Mouse (Mus musculus): ENCODE results near the gene Inpp5b. TPM values are rescaled to one million over a fixed set of nuclear protein-coding genes. Genes with fewer than 3 reads are reported as not detected.

Inpp5b gene
- total RNA-seq, 2 experiments from 2014 or later = 8.7 to 9.4 TPM

DNA sequence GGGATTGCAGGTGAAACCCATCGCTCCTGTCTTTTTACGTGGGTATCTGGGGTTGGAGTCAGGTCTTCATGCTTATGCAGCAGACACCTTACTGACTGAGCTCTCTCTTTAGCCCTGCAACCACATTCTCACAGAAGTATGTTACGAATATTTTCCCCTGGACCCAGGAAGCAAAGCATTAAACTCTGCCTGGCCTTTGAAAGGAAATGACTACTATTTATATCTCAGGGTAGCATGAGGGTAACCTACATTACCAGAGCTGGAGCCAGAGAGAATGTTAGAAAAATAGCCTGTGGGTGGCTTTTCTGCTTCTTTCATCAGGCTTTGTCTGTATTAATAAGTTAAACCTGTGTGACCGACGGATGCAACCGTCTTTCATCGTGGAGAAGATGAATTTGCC, 13.9 kb downstream of the Inpp5b start:
- intact Hi-C loops (cut with DNase I; ENCODE audit: low total_unique reads) = no loop called here
- DNase-seq = no peak

DNA sequence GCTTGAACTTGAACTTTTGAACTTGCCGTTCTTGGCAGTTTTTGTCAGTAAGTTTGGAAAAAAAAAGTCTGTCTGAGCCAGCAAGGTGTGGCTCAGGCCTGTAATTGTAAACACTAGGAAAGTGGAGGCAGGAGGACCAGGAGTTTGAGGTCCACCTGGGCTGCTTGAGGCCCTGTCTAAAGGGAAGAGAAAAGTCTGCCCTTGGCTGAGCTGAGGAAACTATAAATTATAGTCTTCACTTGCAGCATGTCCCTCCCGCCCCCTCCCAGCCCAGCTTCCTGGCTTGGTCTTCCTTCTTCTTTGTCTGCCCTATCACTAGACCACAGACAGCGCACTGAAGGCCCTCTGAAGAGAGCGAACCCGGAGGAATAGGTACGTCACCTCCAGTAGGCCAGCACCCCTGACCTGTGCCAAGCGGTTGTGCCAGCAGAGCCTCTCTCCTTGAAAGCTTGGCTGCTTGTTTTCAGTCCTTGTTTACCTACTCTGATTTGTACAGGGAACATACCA, 17.7 kb downstream of the Inpp5b start:
- no peak for DNase-seq
- intact Hi-C loops (cut with DNase I; ENCODE audit: low total_unique reads) = no loop called here

DNA sequence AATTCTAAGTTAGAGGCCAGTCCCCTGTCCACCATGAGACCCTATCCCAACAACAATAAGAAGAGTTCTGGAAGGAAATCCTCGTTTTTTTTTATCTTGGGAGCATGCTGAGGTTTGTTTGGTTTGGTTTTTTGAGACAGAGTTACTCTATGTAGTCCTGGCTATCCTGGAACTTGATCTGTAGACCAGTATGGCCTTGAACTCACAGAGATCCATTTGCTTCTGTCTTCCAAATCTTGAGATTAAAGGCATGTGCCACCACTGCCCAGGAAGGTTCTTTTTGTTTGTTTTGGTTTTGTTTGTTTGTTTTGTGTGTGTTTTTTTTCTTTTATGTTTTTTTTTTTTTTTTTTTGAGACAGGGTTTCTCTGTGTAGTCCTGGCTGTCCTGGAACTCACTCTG, 19.6 kb downstream of the Inpp5b start:
- no peak for DNase-seq
- intact Hi-C loops (cut with DNase I; ENCODE audit: low total_unique reads) = loop anchor here (2.0 kb wide), 1 partner anchor 22 kb away; no protein-coding TSS in a partner anchor

DNA sequence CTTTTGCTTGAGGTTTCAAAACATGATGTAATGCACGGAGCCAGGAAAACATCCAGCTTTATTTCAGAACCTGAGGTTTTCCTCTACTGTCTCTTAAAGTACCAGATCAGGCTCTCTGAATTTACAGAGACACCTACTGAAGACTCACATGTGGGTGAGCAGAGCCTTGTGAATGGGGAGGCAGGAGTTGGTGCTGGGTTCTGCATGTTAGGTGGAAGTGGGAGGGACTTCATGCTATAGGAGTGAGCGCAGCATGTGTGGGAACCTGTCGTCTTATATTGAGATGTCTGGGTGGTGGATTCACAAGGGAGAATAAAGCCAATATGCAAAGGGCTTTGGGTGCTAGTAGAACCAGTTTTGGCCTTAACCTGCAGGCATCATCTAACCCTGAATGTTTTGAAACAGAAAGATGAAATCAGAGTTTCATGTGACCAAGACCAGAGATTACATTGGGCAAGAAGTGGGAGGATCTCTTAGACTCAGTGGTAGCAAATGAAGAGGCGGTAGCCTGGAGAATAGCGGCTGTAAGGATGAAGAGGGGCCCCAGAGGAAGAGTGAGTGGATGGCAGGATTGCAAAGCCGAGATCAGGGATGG, 21.3 kb downstream of the Inpp5b start:
- DNase-seq = no peak
- intact Hi-C loops (cut with DNase I; ENCODE audit: low total_unique reads) = no loop called here

DNA sequence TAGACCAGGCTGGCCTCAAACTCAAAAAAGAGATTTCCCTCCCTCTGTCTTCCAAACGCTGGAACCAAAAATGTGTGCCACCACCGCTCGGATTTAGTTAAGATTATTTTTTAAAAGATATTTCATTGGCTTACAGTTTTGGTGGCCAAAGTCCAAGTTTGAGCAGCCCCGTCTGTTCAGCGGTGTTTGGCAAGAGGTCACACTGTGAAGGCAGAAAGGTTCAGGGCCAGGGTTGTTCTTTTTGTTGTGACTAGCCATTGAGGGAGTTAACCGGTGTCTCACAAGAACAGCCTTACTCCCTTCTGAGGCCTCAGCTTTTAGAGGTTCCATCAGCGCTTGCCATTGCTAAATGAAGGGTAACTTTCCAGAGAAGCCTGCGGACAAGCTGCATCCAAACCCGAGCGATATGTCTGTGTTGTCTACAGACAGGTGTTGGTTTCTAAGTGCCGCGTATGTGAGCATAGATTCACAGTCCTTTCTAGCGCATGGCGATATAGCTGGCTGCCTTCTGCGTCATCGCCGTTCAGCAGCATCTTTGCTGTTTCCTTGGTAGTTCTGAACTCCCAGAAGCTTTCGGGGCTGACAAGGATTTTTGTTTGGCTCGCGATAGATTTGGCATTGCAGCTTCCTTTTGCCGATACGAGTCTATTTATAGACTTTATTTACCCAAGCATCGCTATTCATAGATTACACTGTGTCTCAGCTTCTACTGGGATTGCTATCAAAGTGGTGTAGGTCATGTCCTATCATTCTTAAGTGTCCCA, 24.3 kb downstream of the Inpp5b start:
- no peak for DNase-seq
- intact Hi-C loops (cut with DNase I; ENCODE audit: low total_unique reads) = no loop called here

DNA sequence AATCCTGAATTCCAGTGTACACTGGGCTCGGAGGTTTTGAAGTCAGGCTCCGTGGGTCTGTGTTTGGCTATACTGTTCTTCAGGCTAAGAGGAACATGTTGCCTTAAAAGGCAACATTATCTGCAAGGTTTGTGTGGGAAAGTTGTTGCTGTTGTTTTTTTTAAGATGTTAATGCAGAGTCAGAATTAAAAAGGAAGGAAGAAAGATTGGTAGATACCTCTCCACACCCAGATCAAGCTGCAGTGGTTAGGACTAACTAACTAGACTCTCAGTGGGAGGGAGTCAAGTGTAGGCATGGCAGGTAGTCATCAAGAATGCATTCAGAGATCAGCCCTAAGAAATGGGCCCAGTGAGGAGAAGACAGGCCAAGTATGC, 24.9 kb downstream of the Inpp5b start:
- DNase-seq = no peak
- intact Hi-C loops (cut with DNase I; ENCODE audit: low total_unique reads) = no loop called here

DNA sequence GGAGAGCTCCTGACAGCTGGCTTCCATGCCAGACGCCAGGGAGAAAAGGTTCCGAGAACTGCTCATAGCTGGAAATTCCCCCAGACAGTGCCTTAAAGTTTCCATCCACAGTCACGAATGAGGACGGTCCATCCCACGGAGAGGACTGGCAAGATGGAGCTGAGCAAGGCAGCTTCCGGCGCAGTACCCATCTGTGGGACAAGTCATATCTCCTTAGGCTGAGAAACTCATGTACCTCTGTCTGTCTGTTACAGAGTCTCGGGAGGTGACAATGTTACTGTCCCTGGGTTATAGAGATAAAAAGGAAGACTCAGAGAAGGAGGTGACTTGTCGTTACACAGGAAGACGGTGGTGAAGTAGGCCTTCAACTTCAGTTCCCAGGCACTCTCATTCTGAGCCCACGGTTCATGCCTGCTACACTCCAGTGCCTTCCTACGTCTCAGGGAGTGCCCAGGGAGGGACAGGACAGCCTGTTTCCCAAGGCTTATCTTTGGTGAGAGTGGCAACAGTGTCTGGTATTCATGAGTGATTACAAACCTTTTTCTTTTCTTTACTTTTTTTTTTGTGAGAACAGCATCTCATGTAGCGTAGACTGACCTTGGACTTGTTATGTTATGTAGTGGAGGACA, 27.4 kb downstream of the Inpp5b start:
- intact Hi-C loops (cut with DNase I; ENCODE audit: low total_unique reads) = no loop called here
- DNase-seq = no peak

DNA sequence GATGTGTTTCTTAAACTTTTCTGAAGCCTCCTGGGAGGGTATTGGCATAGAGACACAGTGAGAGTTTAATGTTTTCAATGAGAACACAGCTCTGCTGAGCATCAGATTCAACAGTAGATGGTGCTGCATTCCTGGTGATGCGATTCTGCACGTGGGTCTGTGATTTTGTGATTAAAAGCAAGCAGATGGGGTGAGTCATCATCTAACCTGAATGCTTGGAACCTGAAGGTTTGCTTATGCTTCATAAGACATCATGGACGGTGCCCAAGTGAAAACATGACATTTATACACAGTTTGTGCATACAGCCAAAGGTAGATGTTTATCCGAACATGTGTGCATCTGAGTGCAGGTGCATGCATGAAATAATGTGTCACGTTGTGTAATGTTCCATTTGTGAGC, 29.0 kb downstream of the Inpp5b start:
- no peak for DNase-seq
- intact Hi-C loops (cut with DNase I; ENCODE audit: low total_unique reads) = no loop called here

DNA sequence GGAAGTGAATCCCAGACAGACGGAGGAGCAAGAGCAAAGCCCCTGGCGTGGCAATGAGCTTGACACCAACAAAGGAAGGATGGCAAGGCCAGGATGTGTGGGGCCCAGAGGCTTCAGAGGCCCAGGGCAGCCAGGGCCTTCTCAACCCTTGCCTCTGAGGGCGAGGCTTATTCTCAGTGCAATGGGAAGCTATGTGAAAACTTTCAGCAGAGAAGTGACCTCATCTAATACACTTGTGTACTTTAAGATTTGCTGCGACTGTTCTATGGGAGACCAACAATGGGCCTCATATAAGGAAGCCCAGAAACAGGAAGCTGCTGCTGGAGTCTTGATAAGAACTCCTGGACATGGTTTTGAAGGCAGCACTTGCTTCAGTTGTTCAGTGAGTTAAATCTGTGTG, 30.5 kb downstream of the Inpp5b start:
- DNase-seq = no peak
- intact Hi-C loops (cut with DNase I; ENCODE audit: low total_unique reads) = no loop called here

DNA sequence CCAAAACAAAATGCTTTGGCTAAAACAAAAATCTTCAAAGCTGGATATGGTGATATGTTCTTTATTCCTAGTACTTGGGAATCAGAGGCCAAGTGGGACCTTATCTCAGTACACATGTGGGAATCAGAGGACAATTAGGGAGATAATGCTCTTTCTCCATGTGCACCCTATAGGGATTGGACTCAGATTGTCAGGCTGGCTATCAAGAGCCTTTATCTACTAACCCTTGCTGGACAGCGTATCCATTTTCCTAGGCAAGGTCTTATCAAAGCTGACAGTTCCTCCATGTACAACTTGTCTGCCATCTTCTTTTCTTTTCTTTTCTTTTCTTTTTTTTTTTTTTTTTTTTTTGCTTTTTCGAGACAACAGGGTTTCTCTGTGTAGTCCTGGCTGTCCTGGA, 31.8 kb downstream of the Inpp5b start:
- intact Hi-C loops (cut with DNase I; ENCODE audit: low total_unique reads) = no loop called here
- DNase-seq = no peak

DNA sequence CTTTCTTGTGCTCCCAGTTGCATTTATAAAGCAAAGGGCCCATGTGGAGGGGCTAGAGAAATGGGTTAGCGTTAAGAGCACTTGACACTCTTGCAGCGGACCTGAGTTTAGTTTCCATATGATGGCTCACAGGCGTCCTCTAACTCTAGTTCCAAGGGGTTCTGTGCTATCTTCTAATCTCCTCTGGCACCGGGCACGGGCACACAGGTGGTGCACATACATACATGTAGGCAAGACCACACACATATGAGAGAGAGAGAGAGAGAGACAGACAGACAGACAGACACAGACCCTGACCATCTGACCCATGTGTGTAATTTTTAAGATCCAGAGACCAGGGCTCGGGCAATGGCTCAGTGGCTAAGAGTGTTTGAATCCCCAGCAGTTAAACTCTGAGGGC, 32.3 kb downstream of the Inpp5b start:
- intact Hi-C loops (cut with DNase I; ENCODE audit: low total_unique reads) = no loop called here

DNA sequence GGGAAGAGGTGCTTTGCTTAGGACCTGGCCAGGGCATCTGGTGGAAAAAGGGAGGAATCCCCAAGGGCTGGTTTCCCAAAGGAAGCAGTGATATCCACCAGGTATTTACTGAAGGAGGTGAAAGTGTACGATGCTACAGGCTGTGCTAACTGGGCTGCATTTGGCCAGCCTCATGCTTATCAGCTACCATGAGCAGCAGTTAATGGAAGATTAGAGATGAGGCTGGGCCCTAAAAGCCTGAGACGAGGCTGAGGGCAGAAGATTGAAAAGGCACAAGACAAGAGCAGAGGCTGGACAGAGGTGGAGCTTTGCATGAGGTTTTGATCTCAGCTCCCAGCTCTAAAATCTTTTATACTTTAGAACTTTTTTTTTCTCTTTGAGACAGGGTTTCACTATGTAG, 32.8 kb downstream of the Inpp5b start:
- DNase-seq = no peak
- intact Hi-C loops (cut with DNase I; ENCODE audit: low total_unique reads) = no loop called here

More for the DNA sequence above, 32.3 kb downstream of the Inpp5b start:
- no peak for DNase-seq

DNA sequence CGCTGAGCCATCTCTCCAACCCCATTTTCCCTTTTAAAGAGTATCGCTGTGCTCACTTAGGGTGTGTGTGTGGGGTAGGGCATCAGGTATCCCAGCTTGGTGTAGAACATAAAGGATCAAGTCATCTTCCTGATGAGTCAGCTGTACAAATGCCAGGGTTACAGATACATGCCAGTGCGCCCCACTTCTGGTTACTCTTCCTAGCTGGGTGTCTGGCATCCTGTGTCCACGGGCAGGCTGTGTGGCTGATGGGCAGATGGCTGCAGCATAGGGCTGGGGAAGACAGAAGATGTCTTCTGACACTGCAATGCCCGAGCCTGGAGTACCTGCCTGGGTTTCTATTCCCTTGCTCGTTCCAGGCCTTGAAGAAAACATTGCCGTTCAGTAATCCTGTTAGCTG, 39.7 kb downstream of the Inpp5b start:
- intact Hi-C loops (cut with DNase I; ENCODE audit: low total_unique reads) = no loop called here
- no peak for DNase-seq

DNA sequence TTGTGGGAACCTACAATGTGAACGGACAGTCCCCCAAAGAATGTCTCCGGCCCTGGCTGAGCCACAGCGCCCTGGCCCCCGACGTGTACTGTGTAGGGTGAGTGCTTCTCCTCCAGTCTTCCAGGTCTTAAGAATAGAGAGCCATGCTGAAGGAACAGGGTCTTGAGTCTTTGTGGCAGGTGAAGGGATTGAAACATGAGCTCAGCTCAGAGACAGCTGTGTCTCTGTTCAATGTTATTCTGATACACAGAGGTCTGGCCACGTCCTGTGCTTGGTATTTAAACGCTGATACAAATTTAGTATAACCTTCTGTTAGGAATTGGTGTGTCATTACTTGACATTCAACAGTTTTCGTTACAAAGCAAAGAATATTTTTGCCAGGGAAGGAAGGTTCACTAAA, 40.7 kb downstream of the Inpp5b start:
- no peak for DNase-seq
- intact Hi-C loops (cut with DNase I; ENCODE audit: low total_unique reads) = no loop called here

DNA sequence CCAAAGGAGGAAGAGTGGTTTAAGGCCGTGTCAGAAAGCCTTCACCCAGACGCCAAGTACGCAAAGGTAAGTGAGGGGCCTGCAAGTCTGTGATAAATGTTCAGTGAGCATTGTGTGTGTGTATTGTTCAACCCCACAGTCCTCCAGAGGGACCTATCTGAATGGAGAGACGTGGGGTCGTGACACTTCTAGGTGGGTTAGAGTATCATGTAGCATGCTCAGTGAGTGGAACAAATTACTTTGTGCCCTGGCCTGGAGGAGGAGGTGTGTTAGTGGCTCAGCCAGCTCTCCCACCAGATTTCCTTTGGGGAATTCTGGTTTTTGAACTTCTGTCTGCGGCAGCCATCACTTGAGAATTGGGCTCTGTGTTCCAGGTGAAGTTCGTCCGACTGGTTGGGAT, 42.3 kb downstream of the Inpp5b start:
- no peak for DNase-seq

DNA sequence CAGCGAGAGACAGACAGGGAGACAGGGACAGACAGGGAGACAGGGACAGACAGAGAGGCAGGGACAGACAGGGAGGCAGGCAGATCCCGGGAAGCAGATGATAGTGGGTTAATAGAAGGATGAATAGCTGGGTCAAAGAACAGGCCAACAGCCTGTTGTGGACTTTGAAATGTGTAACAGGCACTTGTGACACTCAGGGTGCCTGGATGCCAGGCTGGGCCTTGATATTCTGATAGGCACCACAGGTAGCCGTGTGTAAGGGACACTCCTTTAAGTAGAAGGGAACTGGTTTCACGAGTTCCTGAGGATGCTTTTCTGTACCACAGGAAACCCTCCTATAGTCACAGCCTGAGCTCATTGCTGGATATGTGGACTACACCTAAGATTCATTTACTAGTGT, 48.4 kb downstream of the Inpp5b start:
- no peak for DNase-seq
- intact Hi-C loops (cut with DNase I; ENCODE audit: low total_unique reads) = no loop called here

More for the DNA sequence above, 42.3 kb downstream of the Inpp5b start:
- intact Hi-C loops (cut with DNase I; ENCODE audit: low total_unique reads) = no loop called here

DNA sequence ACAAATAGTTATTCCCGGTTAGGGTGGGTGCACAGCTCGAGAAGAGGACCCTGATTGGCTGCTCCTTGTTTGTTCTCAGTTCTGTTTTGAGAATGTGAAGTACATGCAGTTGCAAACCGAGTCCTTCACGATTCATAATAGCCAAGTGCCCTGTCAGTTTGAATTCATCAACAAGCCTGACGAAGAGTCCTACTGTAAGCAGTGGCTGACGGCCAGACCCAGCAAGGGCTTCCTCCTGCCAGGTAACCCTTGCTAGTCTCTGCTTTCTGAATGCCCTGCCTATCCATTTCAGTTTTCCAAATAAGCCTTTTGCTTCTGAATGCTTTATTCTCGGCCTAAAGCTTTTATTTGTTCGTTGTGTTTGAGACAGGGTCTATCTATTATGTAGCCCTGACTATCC, 50.5 kb downstream of the Inpp5b start:
- DNase-seq = no peak
- intact Hi-C loops (cut with DNase I; ENCODE audit: low total_unique reads) = no loop called here

DNA sequence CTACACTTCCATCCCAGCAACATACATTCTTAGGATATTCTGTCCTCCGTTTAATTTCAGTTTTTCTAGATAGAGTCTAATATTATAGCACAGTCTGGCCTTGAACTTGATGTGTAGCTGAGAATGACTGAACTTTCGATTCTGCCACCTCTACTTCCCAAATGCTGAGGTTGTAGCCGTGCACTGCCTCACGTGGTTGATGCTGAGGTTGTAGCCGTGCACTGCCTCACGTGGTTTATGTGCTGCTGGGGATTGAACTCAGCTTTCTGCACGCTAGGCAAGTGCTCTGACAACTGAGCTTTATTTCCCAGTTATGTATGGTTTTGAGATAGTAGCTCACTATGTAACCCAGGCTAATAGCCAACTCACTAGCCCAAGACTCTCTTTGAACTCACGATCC, 54.5 kb downstream of the Inpp5b start:
- intact Hi-C loops (cut with DNase I; ENCODE audit: low total_unique reads) = no loop called here
- no peak for DNase-seq

DNA sequence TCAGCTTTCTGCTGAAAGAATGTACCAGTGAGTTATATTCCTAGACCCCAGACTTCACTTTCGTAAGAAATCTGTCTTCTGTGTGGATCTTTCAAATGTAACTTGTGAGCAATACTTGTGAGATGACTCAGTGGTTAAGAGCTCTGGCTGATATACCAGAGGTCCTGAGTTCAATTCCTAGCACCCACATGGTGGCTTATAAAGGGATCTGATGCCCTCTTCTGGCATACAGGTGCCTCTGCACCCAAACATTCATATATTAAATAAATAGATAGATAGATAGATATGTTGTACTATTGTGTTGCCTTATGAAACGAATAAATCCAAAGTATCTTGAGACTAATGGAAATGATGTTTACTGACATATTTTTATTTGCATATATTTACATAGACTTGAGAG, 55.3 kb downstream of the Inpp5b start:
- intact Hi-C loops (cut with DNase I; ENCODE audit: low total_unique reads) = no loop called here

DNA sequence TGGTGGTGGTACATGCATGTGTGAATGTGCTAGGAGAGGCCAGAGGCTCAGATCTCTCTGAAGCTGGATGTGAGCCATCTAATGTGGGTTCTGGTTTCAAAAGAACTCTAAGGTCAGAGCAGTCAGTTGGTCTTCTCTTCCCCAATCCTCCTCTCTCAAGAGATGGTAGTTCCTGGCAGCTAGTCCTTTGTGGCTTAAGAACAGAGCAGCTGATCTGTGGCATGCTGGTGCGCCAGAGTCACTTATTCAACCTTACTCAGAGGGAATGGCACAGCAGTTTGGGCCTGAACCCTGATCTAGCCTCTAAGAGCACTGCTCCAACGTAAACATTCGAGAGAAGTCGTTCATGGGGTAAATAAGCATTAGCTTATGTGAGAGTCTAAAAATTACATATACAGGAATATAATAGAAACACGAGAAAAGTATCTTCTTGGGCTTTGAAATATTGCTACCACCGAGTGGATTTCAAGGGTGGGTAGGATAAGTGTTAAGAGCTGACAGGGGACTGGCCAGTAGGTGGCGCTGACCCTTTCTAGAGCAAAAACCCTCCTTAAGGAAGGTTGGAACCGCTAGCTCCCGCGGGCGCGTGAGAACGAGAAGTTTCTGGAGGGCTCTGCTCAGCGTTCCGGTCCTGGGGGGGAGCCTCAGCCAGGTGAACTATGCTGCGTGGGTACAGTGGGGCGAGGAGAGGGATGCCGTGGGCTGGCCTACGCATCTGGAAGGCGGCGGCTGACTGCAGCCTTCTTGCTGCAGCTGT, 60.1 kb downstream of the Inpp5b start, which contains the start of gene Mtf1:
Gene Mtf1, plus strand, starts transcription at position 553 of the 757 bp plus-strand sequence.
- intact Hi-C loops (cut with DNase I; ENCODE audit: low total_unique reads) = loop anchor here (5.0 kb wide), 1 partner anchor 46 kb away; no protein-coding TSS in a partner anchor
- peak; percentile 88 for DNase-seq

More for the DNA sequence above, 55.3 kb downstream of the Inpp5b start:
- DNase-seq = no peak
